Comparison of ENCODE assay signal across 16 mouse cellular contexts in genomic region chr14:101375833-101376232, GRCm38 (mm10).
DNase-seq lines count a peak whose midpoint lies in the region; ATAC-seq and TF ChIP-seq lines count a peak whose summit lies in the region.
"Had no signal": no experiment of that assay in that cellular context is flagged by ENCODE, and none has a peak within 500 bp of the region (broad histone marks: within the 10 kb centered on the region; RNA-seq: fewer than 3 reads in every experiment).

No protein-coding gene starts in this region.

- no peak for TF ChIP-seq CTCF in forebrain, postnatal 0 days (IDR thresholded peaks at IDR 0.05; ENCODE audit: low read depth)
- TF ChIP-seq CTCF in brain, embryonic 14.5 days (IDR thresholded peaks at IDR 0.05; ENCODE audit: borderline replicate concordance, extremely low read depth, insufficient read depth, insufficient read length) = no peak

- no peak for TF ChIP-seq POLR2A in brain, embryonic 14.5 days (IDR thresholded peaks at IDR 0.05; ENCODE audit: borderline replicate concordance, extremely low read depth, insufficient read depth, insufficient read length, poor library complexity, severe bottlenecking)

- WGBS in forebrain, embryonic 16.5 days = 51% methylated on average over 6 of the region's 6 CpGs
- WGBS in forebrain, postnatal 0 days = 47% methylated on average over 6 of the region's 6 CpGs
- 34% methylated on average over 6 of the region's 6 CpGs for WGBS in kidney, embryonic 14.5 days
- 31% methylated on average over 6 of the region's 6 CpGs for WGBS in kidney, embryonic 15.5 days

- no peak for DNase-seq in forebrain, postnatal 0 days
- peak; percentile 52 for DNase-seq in brain, embryonic 14.5 days (ENCODE audit: low read depth)
- DNase-seq in embryo, embryonic 10.5 days (ENCODE audit: low spot score) = peak; percentile 21
- DNase-seq in cerebellum, adult 9-11 months = no peak
- DNase-seq: adrenal gland, adult 2 months; cerebellum, adult 8-10 months; gastrocnemius, postnatal 10 days; heart, adult 2 months; kidney, adult 11 months; kidney, postnatal 14 days; lung, adult 18-20 months; lung, postnatal 14 days had no signal

- H3K9ac ChIP-seq in forebrain, embryonic 16.5 days (replicated peaks; ENCODE audit: low read depth, low read length) = no peak overlapping the region
- H3K9ac ChIP-seq in forebrain, postnatal 0 days = no peak overlapping the region
- no peak overlapping the region for H3K9ac ChIP-seq in kidney, embryonic 14.5 days (ENCODE audit: low read depth, low read length)
- no peak overlapping the region for H3K9ac ChIP-seq in kidney, embryonic 15.5 days

- no peaks in the 10 kb centered on the region for H3K36me3 ChIP-seq in forebrain, embryonic 16.5 days (ENCODE audit: control insufficient read depth, insufficient read depth)
- no peaks in the 10 kb centered on the region for H3K36me3 ChIP-seq in forebrain, postnatal 0 days (ENCODE audit: insufficient read depth)
- no peaks in the 10 kb centered on the region for H3K36me3 ChIP-seq in kidney, embryonic 14.5 days (ENCODE audit: control insufficient read depth, insufficient read depth, low read length)
- no peaks in the 10 kb centered on the region for H3K36me3 ChIP-seq in kidney, embryonic 15.5 days

- peaks cover 15% of the 10 kb centered on the region for H3K4me1 ChIP-seq in forebrain, embryonic 16.5 days (replicated peaks; ENCODE audit: control insufficient read depth, insufficient read depth, low read length)
- no peaks in the 10 kb centered on the region for H3K4me1 ChIP-seq in forebrain, postnatal 0 days (ENCODE audit: insufficient read depth)
- no peaks in the 10 kb centered on the region for H3K4me1 ChIP-seq in kidney, embryonic 14.5 days (ENCODE audit: control insufficient read depth, insufficient read depth, low read length)
- H3K4me1 ChIP-seq in kidney, embryonic 15.5 days = no peaks in the 10 kb centered on the region

- ATAC-seq in forebrain, embryonic 16.5 days = peak; percentile 24; the same call in 1 of the 2 replicates
- no peak for ATAC-seq in forebrain, postnatal 0 days
- ATAC-seq in kidney, embryonic 14.5 days (ENCODE audit: low FRiP score, low TSS enrichment) = peak; percentile 56; the same call in 1 of the 2 replicates
- ATAC-seq in kidney, embryonic 15.5 days (replicated peaks; ENCODE audit: low FRiP score) = no peak; the same call in 1 of the 2 replicates

- 0 out of 2 replicates have a peak, but pooled peaks cover 3% of the 10 kb centered on the region for H3K9me3 ChIP-seq in forebrain, embryonic 16.5 days (ENCODE audit: control insufficient read depth, low read length)
- H3K9me3 ChIP-seq in forebrain, postnatal 0 days (ENCODE audit: low read length) = no peaks in the 10 kb centered on the region
- no peaks in the 10 kb centered on the region for H3K9me3 ChIP-seq in kidney, embryonic 14.5 days (ENCODE audit: control insufficient read depth, low read length)
- no peaks in the 10 kb centered on the region for H3K9me3 ChIP-seq in kidney, embryonic 15.5 days (replicated peaks)

- no peak overlapping the region for H3K27ac ChIP-seq in forebrain, embryonic 16.5 days (ENCODE audit: low read length)
- H3K27ac ChIP-seq in forebrain, postnatal 0 days (ENCODE audit: low read depth, low read length) = no peak overlapping the region
- no peak overlapping the region for H3K27ac ChIP-seq in kidney, embryonic 14.5 days (ENCODE audit: low read depth, low read length)
- H3K27ac ChIP-seq in kidney, embryonic 15.5 days = no peak overlapping the region
- H3K27ac ChIP-seq: heart, adult 2 months had no signal

- no peak overlapping the region for H3K4me3 ChIP-seq in forebrain, embryonic 16.5 days (replicated peaks; ENCODE audit: low read length)
- H3K4me3 ChIP-seq in forebrain, postnatal 0 days (ENCODE audit: low read depth, low read length) = no peak overlapping the region
- no peak overlapping the region for H3K4me3 ChIP-seq in kidney, embryonic 14.5 days (ENCODE audit: low read length)
- no peak overlapping the region for H3K4me3 ChIP-seq in kidney, embryonic 15.5 days (replicated peaks)
- H3K4me3 ChIP-seq: heart, adult 2 months had no signal

- H3K4me2 ChIP-seq in forebrain, embryonic 16.5 days (ENCODE audit: low read length) = no peak overlapping the region
- no peak overlapping the region for H3K4me2 ChIP-seq in forebrain, postnatal 0 days (ENCODE audit: low read depth)
- no peak overlapping the region for H3K4me2 ChIP-seq in kidney, embryonic 14.5 days (replicated peaks; ENCODE audit: low read depth, low read length)
- no peak overlapping the region for H3K4me2 ChIP-seq in kidney, embryonic 15.5 days
- H3K4me2 ChIP-seq: liver, embryonic 11.5 days had no signal

- H3K27me3 ChIP-seq in forebrain, embryonic 16.5 days (replicated peaks; ENCODE audit: control insufficient read depth, insufficient read depth, low read length) = no peaks in the 10 kb centered on the region
- H3K27me3 ChIP-seq in forebrain, postnatal 0 days (ENCODE audit: insufficient read depth, low read length) = no peaks in the 10 kb centered on the region
- H3K27me3 ChIP-seq in kidney, embryonic 14.5 days (ENCODE audit: control insufficient read depth, insufficient read depth, low read length) = peaks cover 4% of the 10 kb centered on the region; the same call in 1 of the 2 replicates
- 0 out of 2 replicates have a peak, but pooled peaks cover 3% of the 10 kb centered on the region for H3K27me3 ChIP-seq in kidney, embryonic 15.5 days

Comparison
In these comparisons a context has a peak if more than half of its experiments do, and no peak if none do; other contexts are left out.
1. ATAC-seq: peak in forebrain, embryonic 16.5 days (single experiment) and kidney, embryonic 14.5 days (single experiment); none in forebrain, postnatal 0 days (single experiment) and kidney, embryonic 15.5 days (single experiment).
2. DNase-seq: peak in brain, embryonic 14.5 days (single experiment) and embryo, embryonic 10.5 days (single experiment); none in forebrain, postnatal 0 days (single experiment) and cerebellum, adult 9-11 months (single experiment).